Mouse (Mus musculus): Measurements from ENCODE around the gene A630023A22Rik.

The A630023A22Rik gene

GRCm38 (mm10) chr14:34102601-34103000 lies at the start of gene A630023A22Rik:
Gene A630023A22Rik, minus strand, starts transcription at chr14:34102754.
- no peak for DNase-seq

GRCm38 (mm10) chr14:34152342-34152741 lies 49.8 kb upstream of the A630023A22Rik start, which contains the start of gene Npy4r:
Gene Npy4r, minus strand, starts transcription at chr14:34152489.
- DNase-seq: peak; percentile 66 to 81

GRCm38 (mm10) chr14:34142915-34143314 lies 40.4 kb upstream of the A630023A22Rik start:
- no peak for DNase-seq

- DNase-seq: no peak
These were observed 39.8 kb upstream of the A630023A22Rik start for GRCm38 (mm10) chr14:34142316-34142715.

- no peak for DNase-seq
These were observed 37.4 kb upstream of the A630023A22Rik start for GRCm38 (mm10) chr14:34139671-34140664.

- DNase-seq: no peak
These were observed 32.8 kb upstream of the A630023A22Rik start for GRCm38 (mm10) chr14:34135391-34135790.

- no peak for DNase-seq
These were observed 28.7 kb upstream of the A630023A22Rik start for GRCm38 (mm10) chr14:34131216-34131615.

GRCm38 (mm10) chr14:34121691-34122090 lies 19.1 kb upstream of the A630023A22Rik start:
- no peak for DNase-seq

- no peak for DNase-seq
These were observed 18.4 kb upstream of the A630023A22Rik start for GRCm38 (mm10) chr14:34120923-34121351.

- DNase-seq: no peak
These were observed 17.7 kb upstream of the A630023A22Rik start for GRCm38 (mm10) chr14:34120016-34120910.

GRCm38 (mm10) chr14:34119046-34119723 lies 16.6 kb upstream of the A630023A22Rik start:
- DNase-seq: no peak

GRCm38 (mm10) chr14:34114311-34114710 lies 11.8 kb upstream of the A630023A22Rik start:
- DNase-seq: no peak

- no peak for DNase-seq
These were observed 5.0 kb upstream of the A630023A22Rik start for GRCm38 (mm10) chr14:34107594-34107993.

GRCm38 (mm10) chr14:34106389-34107062 lies 4.0 kb upstream of the A630023A22Rik start:
- DNase-seq: peak; percentile 61 to 62

- peak; percentile 77 to 84 for DNase-seq
These were observed 2.3 kb upstream of the A630023A22Rik start for GRCm38 (mm10) chr14:34104892-34105291.

- no peak for DNase-seq
These were observed 1.3 kb upstream of the A630023A22Rik start for GRCm38 (mm10) chr14:34103855-34104254.

GRCm38 (mm10) chr14:34096161-34096560 lies 6.4 kb downstream of the A630023A22Rik start:
- DNase-seq: no peak

- DNase-seq: no peak
These were observed 9.7 kb downstream of the A630023A22Rik start for GRCm38 (mm10) chr14:34092856-34093255.

- DNase-seq: peak in 1 of 2 experiments; percentile 11
These were observed 11.1 kb downstream of the A630023A22Rik start for GRCm38 (mm10) chr14:34091475-34091874.

- DNase-seq: no peak
These were observed 12.8 kb downstream of the A630023A22Rik start for GRCm38 (mm10) chr14:34089796-34090195.

- no peak for DNase-seq
These were observed 14.6 kb downstream of the A630023A22Rik start for GRCm38 (mm10) chr14:34087856-34088398.

Data from kidney, postnatal 25 days (tissue).